Mouse (Mus musculus) embryo, embryonic 10.5 days (tissue): ENCODE measurements around the gene Erbb4.
A peak's percentile ranks its signal among the peaks of the same experiment; 100 is the strongest.

Experiments used
- DNase-seq: peaks from one replicate; pipeline ENCODE4 v3.0.0-alpha.2; 2015; ENCODE audit warnings: low spot score

Gene Erbb4

DNA sequence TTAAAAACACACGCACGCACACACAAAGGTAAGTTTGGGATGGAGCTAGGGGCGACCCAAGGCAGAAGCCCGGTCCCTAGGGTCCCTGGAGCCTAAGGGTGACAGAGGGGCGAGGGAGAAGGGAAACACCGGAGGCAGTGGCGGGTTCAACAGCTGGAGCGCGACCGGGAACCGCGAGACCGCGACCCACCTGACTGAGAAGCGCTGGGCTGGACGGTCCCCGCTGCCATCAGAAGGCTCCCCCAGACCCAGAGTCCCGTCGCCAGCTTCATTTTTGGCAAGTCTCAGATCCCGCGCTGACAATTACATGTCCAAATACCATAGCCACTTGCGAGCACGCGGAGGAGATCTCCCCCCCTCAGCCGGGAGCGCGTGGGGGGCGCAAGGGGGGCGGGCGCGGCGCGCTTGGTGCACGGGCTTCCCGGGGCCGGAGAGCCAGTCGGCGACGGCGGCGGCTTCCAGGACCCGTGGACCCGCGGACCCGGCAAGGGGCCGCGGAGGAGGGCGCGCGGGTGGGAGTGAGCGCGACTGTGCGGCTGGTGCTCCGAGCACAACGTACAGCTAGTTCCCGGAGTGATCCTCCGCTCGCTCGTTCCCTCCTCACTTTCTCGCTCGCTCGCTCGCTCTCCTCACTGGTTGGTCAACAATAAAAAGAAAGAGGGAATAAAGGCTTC, at the start of gene Erbb4:
Gene Erbb4 (minus strand): TSS at position 575 of the 674 bp plus-strand sequence.
- peak; percentile 37 for DNase-seq

DNA sequence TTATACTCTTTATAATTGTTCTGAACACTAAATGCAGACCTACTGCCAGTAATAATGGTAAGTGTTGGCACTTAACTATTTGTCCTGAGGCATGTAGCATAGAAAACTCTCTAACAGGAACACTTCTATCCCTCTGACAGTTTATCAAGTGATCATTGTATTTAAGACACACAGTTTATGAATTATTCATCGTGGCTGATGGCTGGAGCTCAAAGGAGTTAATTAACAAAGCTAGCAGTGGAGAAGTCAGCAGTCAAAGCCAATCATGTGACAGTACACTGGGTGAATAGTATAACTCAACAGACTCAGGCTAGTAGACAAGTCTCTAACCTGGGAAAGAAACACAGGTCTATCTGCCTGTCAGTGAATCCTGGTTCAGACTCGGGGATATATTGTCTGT, 49.5 kb upstream of the Erbb4 start:
- DNase-seq: peak; percentile 31

DNA sequence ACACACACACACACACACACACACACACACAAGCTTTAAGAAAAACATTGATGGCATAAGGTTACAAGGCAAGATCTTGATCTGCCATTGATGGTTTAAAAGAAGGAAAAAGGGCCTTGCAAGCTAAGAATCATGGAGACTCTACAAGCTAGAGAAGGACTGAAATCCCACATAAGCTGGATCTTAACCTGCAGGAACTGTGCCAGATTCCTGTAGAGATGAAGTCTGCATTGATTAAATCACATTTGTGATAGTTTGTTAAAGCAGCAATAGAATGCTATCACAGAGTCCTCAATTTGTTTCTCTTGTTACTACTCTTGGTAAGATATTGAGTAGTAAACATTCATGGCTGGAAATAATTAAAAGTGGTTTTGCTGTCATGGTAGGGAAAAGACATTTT, 33.5 kb upstream of the Erbb4 start:
- no peak for DNase-seq

DNA sequence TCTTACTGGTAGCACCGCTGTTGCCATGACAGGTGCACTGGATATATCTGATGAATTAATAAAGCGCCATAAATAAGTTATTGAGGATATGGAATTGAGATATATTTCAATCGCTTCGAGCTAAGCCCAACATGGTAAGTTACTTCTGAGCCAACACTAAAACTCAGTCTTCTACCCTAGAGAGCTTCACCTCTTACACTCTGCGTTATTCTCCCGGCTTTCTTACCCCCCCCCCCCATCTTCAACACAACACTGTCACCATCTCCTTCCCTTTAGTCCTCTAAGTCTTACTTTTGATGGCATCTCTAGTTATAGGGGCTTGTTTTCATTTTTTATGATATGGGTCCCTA, 31.6 kb upstream of the Erbb4 start:
- no peak for DNase-seq

DNA sequence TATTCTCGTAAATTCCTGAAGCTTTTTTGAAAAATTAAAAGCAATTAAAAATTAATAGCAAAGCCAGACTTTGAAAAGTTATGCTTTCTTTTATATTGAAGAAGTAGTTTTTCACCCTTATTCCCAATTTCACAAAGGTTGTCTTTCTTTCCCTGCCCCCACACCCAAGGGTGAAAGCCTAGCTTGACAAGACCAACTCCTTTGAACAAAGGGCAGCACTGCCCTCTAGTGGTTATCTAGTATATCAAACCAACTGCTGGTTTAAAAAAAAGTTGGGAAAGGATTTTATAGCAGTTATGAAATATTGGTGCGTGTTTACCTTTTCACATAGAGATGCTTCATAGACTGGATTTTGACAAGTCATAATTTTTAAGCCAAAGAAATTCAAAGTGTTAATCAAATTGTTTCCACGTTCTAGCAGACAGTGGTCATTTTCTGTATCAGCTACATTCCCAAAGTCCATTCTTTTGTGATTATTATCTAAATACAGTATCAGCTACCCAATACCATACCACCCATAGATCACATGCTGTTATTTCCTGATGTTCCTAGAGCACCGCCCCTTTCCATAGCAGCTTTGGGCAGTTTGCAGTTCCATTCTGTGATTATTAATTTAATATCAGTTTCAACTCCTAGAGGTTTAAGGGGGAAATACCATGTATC, 31.1 kb upstream of the Erbb4 start:
- DNase-seq: peak; percentile 90

DNA sequence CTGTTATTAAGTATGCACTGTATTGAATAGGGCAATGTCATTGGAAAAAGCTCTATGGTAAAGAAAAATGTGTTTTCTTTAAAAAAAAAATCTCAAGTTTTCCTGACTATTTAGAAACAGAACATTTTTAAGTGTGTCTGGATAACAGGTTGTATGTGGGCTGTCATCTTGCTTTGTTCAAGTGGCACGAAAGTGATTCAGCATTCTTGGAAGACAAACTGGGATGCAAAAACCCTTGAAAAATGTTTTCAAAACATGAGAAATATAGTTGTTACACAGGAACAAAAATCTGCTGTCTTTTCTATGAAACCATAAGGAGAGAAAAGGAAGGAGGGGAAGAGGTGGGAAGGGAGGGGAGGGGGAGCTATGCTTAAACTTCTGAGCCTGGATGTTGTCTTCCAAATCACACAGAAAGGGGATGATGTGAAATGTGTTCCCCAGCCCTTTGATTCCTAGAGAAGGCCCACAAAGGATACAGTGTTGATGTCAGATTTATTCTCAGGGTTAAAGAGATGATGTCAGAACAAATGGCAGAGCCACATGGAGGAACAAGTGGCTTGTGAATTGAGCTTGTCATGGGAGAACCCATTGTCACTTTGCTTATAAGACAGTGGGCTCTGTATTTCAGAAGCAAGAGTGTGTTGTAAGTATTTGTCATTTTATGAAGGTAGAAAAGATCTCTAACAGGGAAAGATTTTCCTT, 16.4 kb upstream of the Erbb4 start:
- DNase-seq: no peak

DNA sequence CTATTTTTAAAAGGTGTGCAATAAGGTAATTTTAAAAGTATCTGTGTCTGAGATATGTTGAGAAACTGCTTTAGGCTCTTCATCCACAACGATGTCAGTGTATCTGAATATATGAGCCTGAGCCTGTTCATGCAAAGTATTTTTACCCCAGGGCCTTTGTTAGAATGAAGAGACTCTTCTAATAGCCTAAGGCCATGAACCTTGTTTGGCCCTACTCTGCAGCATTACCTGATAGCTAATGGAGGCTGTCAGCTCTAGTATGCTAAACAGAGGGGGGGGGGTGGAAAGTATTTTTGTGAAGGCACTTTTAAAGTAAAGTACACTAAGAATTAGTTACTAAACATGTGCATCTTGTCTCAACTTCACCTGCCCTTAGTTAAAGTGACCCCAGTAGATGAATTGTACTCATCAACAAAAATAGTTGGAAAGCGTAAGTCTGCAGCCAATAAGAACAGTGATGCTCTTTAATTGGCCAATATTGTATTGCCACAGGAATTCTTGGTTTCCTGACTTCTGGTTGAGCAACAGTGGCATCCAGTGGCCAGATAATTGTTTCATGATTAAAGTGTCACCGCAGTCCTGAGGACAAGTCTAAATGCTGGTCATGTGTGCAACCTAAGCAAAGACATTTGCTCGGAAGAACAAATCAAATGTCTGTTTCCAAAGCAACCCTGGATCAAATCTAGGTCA, 10.5 kb upstream of the Erbb4 start:
- DNase-seq: peak; percentile 41

DNA sequence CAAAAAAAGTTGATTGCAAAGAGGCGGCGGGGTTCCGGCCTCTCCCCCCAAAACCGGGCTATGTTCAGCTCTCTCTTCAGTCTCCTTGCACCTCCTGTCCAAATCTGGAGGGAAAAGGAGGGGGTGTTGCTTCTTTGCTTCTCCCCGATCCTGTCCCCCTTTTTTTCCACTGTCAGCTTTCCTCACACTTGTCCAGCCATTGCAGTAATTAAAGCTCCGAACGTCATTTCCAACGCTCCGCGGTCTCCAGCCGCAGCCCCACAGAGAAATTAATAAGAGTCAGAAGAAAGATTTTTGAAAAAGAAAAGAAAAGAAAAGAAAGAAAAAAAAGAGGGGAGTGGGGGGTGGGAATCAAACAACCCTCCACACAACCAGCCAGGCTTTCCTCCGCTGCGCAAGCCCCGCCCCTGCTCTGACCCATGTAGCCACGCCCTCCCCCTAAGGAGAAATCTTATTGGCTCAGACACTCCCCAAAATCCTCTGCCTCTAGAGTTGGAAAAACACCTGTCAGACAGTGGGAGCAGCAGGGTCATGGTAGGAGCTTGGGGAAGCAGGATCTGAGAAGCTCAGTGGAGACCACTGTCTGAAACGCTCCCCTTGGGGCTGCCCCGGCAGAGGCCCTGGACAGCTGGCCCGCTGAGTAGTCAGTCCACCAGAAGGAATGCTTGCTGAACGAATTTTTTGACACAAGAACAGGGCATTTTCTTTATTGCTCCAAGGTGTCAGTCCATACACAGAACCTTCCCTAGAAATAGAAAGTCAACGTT, 483 bp upstream of the Erbb4 start:
- DNase-seq: peak; percentile 80

DNA sequence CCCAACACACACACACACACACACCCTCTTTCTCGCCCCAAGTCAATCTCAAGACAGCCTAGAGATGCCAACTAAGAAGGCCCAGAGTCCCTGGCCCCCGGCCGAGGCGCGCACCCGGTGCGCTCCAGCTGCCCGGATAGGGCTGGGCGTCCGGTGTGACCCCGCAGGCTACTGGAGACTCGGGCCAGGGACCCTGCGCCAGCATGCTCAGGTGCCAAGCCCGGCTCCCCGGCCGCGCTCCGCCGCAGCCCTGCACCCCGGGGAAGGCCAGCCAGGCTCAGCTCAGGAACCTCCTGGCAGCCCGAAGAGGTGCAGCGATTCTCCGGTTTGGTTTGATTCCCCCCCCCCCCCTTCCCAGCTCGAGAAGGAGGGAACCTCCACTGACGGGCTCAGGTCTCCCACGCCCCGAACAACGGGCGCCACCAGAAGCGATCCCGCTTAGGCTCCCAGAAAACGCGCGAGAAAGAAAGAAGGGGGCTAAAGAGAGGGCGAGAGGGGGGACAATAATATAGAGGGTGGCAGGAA, 860 bp downstream of the Erbb4 start:
- peak; percentile 31 for DNase-seq

DNA sequence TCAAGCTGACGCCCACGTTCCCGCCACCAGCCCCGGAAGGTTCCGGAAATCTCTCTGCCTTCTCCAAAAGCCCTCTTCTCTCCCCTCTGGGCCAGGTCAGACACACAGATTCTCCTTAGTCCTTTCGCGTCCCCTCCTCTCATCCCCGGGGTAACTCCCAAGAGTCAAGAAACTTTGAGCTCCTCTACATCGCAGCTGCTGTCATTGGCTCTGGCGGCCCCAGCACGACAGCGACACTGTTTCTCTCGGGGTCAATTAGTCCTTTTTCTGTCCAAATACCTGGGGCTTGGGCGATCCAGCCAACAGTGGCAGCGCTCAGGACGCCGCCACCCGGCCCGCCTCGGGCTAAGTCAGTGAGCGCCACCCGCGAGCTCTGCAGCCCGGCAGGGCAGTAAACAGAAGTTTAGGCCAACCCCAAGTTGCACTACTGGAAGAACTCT, 1.5 kb downstream of the Erbb4 start:
- DNase-seq: peak; percentile 65

DNA sequence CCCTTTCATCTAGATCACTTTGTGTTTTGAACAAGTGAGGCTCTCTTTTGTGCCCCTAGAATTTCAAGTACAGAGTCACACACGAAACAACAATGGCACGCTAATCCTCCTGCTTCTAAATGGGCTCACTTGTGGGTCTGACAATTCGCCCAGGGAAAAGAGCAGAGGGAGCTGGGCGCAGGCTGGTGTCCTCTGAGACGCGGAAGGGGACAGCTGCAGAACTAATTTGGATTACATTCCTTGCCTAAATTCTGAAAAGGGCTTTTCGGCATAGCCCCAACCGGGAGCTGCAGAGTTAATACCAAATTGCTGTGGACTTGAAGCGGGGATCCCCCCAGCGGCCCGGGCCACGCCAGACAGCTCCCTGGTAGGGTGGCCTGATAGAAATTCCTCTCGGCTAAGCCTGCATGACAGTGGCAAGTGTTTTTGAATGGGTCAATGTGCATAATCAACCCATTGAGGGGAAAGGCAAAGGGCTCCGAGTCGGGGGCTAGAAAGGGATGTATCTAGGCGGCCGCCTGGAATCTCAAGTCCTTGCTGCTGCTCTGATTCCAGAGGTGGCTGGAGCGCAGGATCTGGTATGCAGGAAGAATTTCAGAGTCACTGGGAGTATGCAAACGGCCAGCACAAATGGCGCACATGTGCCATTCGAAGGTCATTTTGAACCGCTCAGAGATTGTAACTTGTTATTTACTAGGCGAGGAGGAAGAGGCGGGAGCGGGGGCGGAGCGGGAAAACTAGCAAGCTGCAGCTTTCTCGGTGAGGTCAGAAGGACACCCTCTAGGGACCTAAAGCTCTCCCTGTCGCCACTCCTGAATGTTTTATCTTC, 2.2 kb downstream of the Erbb4 start:
- peak; percentile 80 for DNase-seq

DNA sequence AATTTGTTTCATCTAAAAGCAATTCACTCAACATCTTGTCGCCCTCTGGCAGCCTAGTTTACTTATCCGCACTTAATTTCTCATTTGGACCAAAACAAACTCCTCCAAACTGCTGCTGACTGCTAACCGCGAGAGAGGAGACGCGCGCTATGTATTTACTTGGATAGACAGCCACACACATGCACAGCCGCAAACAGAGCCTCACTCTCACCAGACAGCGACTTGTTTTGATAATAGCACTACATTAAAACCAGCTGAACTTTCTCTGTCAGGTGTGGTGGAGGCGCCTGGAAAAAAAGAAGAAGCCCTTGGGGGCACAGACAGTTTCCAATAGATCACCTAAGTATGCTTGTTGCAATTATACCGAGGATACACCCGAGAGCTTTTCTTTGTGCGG, 2.8 kb downstream of the Erbb4 start:
- DNase-seq: peak; percentile 63

DNA sequence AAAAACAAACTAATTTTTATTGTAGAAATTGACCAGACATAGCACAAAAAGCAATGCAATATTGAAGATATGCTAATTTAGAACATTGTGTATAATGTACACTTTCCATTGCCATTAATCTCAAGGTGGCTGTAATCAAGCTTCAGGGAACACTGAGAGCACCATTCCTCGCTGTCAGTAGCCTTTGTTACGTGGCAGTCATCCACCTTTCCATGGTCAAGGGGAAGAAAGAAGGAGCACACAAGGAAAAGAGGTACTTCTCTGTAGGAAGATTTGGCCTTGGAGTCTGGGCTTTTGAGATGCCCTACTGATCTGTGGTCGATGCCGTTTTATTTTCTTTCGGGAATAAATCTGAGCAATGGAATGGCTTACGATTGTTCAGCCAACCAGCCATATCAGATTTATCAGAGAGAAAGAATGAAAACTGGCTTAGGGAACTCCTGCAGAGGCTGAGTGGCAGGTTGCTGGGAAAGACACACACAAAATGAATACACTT, 4.6 kb downstream of the Erbb4 start:
- no peak for DNase-seq

DNA sequence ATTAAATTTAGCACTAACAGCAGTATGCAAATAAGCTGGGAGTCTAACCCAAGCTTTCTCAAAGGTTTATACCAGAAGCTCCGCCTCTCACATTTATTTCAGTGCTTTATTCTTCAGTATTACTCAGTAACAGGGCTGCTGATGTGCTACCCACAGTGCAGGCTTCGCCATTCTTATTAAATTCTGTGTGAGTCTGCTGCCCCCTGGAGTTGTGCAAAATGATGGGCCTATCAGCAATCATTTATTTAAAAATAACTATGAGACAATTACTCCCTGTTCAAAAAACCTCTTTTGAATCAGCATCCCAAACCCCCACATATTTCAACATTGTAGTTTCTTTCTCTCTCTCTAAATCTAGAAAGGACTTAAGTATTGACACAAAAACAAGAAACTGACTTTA, 6.2 kb downstream of the Erbb4 start:
- DNase-seq: no peak

DNA sequence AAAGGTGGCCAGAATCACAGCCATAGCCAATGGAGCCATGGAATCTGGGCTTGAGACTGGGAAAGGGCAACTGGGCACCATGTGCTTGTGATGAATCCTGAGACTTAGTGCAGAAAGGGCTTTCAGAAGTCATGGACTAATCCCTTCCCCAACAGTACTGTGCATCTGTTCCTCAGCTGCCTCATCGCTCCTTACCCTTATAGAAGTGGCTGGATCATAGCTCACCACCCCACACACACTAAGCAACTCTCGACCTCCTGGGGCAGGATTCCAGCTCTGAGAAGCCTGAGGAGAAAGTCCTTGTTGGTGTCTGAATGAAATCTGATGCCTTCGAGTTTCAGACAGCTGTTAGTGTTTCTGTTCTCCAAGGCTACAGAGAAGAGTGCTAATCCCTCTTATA, 14.8 kb downstream of the Erbb4 start:
- DNase-seq: no peak

DNA sequence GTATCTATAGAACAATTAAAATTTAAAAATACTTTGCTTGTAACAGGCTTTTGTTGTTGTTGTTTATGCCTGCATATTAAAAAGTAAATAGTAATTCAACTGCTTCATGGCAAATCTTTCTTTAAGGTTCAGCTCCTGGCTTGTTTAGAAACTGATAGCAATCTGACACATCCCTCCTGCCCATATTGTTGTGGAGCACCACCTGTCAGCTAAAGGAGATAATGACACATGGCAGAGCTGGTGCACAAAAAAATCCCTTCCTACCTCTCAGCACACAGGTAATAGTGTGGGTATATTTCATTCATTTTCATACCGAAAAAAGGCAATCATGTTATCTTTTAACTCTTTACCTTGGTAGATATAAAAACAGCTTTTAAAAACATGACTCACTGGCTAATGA, 18.5 kb downstream of the Erbb4 start:
- DNase-seq: no peak

DNA sequence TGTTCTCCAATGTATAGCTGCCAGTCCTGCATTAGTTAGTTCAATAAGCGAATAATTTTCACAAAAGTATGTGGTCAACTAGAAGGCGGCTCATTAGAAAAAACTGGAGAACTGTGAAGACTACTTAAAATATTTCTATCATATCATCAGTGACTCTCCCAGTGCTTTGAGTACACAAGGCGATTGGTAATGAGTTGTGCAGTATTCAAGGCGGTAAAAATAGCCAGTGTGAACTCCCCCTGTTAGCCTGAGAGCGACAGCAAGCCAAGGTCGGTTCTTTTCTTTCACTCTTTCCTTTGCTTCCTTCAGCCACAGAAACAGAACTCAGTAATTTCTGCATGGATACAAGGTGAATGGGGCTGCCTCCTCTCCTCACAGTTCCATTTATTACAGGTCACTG, 22.1 kb downstream of the Erbb4 start:
- DNase-seq: no peak

DNA sequence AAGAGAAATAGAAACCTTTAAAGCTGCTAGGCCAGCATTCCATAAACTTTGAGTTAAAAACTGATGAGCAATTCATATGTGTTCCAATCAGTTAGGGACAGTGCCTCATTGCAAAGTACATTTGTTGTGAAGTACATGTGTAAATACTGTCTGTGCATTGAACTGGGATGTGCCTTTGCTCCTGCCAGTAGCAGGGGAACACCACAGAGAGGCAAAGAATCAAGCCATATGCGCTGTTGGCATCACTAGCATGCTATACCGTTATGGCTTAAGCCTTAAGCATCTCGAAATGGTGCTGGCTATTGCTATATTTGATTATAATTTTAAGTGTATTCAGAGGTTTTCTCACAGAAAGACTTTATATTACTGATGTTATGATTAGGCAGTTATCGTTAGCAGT, 58.9 kb downstream of the Erbb4 start:
- no peak for DNase-seq

DNA sequence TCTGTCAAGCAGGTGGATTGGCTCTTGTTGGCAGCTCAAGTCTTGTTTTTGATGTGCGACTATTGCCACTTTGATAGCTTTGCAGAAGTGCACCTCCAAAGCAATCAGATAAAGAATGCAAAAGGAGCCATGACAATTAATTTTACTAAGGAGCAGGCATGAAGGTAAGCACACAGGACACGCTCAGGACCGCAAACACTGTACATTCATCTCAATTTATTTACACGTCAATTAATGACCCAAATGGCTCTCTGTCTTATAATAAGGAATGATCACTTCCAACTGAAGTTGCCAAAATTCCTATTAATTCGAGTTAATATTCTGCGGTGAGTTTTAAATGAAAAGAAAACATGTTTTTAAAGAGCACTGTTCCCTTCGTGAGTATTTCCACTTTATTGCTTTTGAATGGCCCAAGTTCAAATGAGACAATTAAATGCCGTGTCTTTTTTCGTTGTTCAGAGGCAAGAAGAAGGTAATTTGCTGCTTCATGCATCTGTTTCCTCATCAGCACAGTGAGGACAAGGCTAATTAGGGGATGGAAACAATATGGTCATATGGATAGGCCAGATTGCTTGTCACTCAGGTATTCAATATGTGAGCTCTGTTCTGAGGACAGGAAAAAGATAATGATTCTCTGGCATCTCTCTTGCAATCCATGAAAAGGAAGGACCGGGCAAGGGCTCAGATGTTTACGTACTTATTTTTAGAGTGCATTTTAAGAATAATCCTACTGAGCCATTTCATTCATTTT, 61.5 kb downstream of the Erbb4 start:
- no peak for DNase-seq

DNA sequence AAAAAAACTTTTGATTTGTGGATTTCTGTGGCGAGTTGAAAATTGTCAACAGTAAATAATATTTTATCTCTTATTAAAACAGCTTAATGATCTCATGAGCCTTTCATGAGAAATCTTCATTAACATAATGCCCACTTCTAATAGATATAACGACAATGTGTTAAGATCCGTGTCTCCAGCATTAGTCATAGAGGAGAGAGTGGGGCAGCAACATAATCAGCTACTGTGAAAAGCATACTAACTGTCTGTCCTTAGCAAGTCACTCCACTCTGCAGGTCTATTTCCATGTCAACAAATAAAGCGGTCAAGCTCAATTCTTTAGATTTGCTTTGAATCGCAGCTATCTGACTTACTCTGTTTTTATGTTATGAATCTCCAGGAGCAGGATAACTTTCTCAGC, 80.0 kb downstream of the Erbb4 start:
- DNase-seq: no peak
